Mouse (Mus musculus) olfactory bulb, adult 2 months (tissue): ENCODE data around the gene Bach2.

Experiments
- CTCF ChIP-seq: fragments of 200-500 bp; IDR thresholded peaks from 2 replicates; pipeline ENCODE4 v1.5.1; 2012; ENCODE audit warnings: low read depth, mild to moderate bottlenecking, low read length, moderate library complexity; ENCODE audit not compliant: insufficient read depth
- POLR2A ChIP-seq: fragments of 200-500 bp; IDR thresholded peaks from 2 replicates; pipeline ENCODE4 v1.6.1; 2012; ENCODE audit warnings: mild to moderate bottlenecking, low read depth, low read length, moderate library complexity; ENCODE audit not compliant: insufficient read depth

DNA sequence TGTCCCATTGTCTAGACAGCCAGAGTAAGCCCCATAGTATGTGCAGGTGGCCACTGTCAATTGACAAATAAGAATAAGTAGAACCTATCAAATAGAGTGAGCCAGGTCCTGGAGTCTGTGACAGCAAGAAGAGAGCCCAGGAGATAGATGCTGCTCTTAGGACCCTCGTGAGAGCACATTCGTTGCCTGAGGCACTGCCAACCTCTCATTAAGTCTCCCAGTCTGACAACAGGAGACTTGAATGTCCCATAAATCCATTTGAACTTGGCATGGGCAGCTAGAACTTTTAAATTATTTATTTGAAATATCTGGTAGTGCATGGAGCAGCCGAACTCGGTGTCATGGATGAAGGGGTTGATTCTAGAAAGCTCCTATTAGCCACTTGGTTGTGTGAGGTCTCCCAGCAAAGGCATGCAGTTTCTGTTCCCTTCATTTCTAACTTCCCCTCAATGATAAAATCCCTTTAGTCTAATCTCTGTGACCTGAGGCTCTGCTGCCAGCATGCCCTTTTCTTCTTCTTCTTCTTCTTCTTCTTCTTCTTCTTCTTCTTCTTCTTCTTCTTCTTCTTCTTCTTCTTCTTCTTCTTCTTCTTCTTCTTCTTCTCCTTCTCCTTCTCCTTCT is 49.1 kb upstream of the Bach2 start:
- no peak for TF ChIP-seq CTCF
- TF ChIP-seq POLR2A, result no peak
